Mouse (Mus musculus) heart, adult 2 months (tissue): ENCODE data around the gene Aph1b. TPM values are rescaled to one million over a fixed set of nuclear protein-coding genes. Genes with fewer than 3 reads are reported as not detected.

ENCODE experiments used
- DNase-seq, 2 experiments: peaks; one replicate each; pipeline ENCODE4 v3.0.0; 2021
- H3K27ac ChIP-seq: fragments of 200-600 bp; 2 replicates; pipeline ENCODE4 v1.8.1; 2022
- H3K27me3 ChIP-seq: fragments of 200-500 bp; 2 replicates; pipeline ENCODE4 v1.6.1; 2012; ENCODE audit warnings: mild to moderate bottlenecking, low read length, inconsistent platforms, mixed read lengths; ENCODE audit not compliant: control insufficient read depth, insufficient read depth
- H3K36me3 ChIP-seq: fragments of 200-500 bp; 2 replicates; pipeline ENCODE4 v1.6.1; 2012; ENCODE audit warnings: low read length, inconsistent platforms; ENCODE audit not compliant: control insufficient read depth, insufficient read depth
- H3K4me1 ChIP-seq: fragments of 200-500 bp; 2 replicates; pipeline ENCODE4 v1.6.1; 2011; ENCODE audit warnings: low read length; ENCODE audit not compliant: control insufficient read depth, insufficient read depth
- H3K4me3 ChIP-seq: fragments of 200-600 bp; 2 replicates; pipeline ENCODE4 v1.8.1; 2022
- H3K79me2 ChIP-seq: fragments of 200-500 bp; replicated peaks from 2 replicates; pipeline ENCODE4 v1.6.1; 2012; ENCODE audit warnings: mild to moderate bottlenecking, inconsistent platforms, low read length, moderate library complexity, mixed read lengths; ENCODE audit not compliant: control insufficient read depth, insufficient read depth
- H3K9ac ChIP-seq: fragments of 200-500 bp; 2 replicates; pipeline ENCODE4 v1.6.1; 2012; ENCODE audit warnings: low read depth, mild to moderate bottlenecking, control low read depth, inconsistent platforms, low read length, mixed read lengths
- CTCF ChIP-seq: fragments of 200-600 bp; IDR thresholded peaks from 2 replicates; pipeline ENCODE4 v1.8.1; 2022; ENCODE audit warnings: antibody characterized with exemption, mild to moderate bottlenecking, moderate library complexity
- EP300 ChIP-seq: fragments of 200-500 bp; IDR thresholded peaks from 2 replicates; pipeline ENCODE4 v1.6.1; 2011; ENCODE audit warnings: low read depth, low read length, control low read depth; ENCODE audit not compliant: insufficient read depth
- POLR2A ChIP-seq: fragments of 200-500 bp; IDR thresholded peaks from 2 replicates; pipeline ENCODE4 v1.6.1; 2011; ENCODE audit warnings: mild to moderate bottlenecking, low read depth, low read length, control low read depth; ENCODE audit not compliant: insufficient read depth
- WGBS: fragments of 180-500 bp; shearing (Covaris S2); methylation state at CpG from one replicate; pipeline ENCODE4 v1.1.7; 2018; 5-methylcytosine and 5-hydroxymethylcytosine counted together
- intact Hi-C: fragments of 180-260 bp; cut with DNase I; formaldehyde crosslinking; loops from one replicate; pipeline ENCODE4 v1.15.1; 2025
- polyA plus RNA-seq: library from polyadenylated mRNA; depleted of rRNA; stranded (reverse); fragments of >200 nt; gene quantifications from 2 replicates; pipeline ENCODE4 v1.2.3, GENCODE M21; 2012; rRNA removed
- total RNA-seq, 2 experiments: library from RNA; stranded (reverse); gene quantifications; 2 replicates each; pipeline ENCODE4 v1.2.3; 2021

Gene Aph1b
- total and polyA plus RNA-seq, 3 experiments: 2.3 to 5.2 (median 4.3) TPM

- no peaks in the 10 kb centered on the region for H3K36me3 ChIP-seq
- TF ChIP-seq EP300 (no peak), POLR2A (no peak), CTCF (no peak)
- 72% methylated on average over 7 of the region's 7 CpGs for WGBS
- intact Hi-C loops: no loop called here
- no peak for DNase-seq
- H3K9ac ChIP-seq: no peak overlapping the region
- H3K79me2 ChIP-seq: no peaks in the 10 kb centered on the region
- no peak overlapping the region for H3K4me3 ChIP-seq
- no peaks in the 10 kb centered on the region; the same call in 1 of the 2 replicates for H3K27me3 ChIP-seq
- H3K4me1 ChIP-seq: no peaks in the 10 kb centered on the region
- H3K27ac ChIP-seq: no peak overlapping the region
Measured at GRCm38 (mm10) chr9:66727333-66727732, 68.0 kb downstream of the Aph1b start.

GRCm38 (mm10) chr9:66725591-66725990 is 69.7 kb downstream of the Aph1b start:
- no peak overlapping the region for H3K9ac ChIP-seq
- no peak for DNase-seq
- H3K27me3 ChIP-seq: no peaks in the 10 kb centered on the region
- WGBS: 81% methylated on average over 3 of the region's 3 CpGs
- no peaks in the 10 kb centered on the region for H3K4me1 ChIP-seq
- H3K4me3 ChIP-seq: no peak overlapping the region
- no peaks in the 10 kb centered on the region for H3K36me3 ChIP-seq
- H3K79me2 ChIP-seq: no peaks in the 10 kb centered on the region
- no peak overlapping the region for H3K27ac ChIP-seq
- TF ChIP-seq POLR2A: no peak
- no peak for TF ChIP-seq EP300
- TF ChIP-seq CTCF: no peak
- intact Hi-C loops: no loop called here

Other genes with a start within 250 kb of the Aph1b start
- 10 to 100 TPM; 20.6 to 20.7 TPM for gene Usp3, start 202.3 kb downstream of the Aph1b start, total RNA-seq
- 7.2 and 10.2 TPM in 2 replicates for gene Usp3, start 202.3 kb downstream of the Aph1b start, polyA plus RNA-seq
- gene Car12, start 81.8 kb downstream of the Aph1b start, total RNA-seq: not detected
- gene Car12, start 81.8 kb downstream of the Aph1b start, polyA plus RNA-seq: not detected in 2 replicates
- gene Gm10647, start 1.5 kb upstream of the Aph1b start, total RNA-seq: under 1 TPM; 0.14 to 0.16 TPM
- gene Gm10647, start 1.5 kb upstream of the Aph1b start, polyA plus RNA-seq: 0.10 and 0.26 TPM in 2 replicates
- 1 to 10 TPM; 1.1 to 1.2 TPM for gene Aph1c, start 39.2 kb upstream of the Aph1b start, total RNA-seq
- 0.43 and 2.4 TPM in 2 replicates for gene Aph1c, start 39.2 kb upstream of the Aph1b start, polyA plus RNA-seq
- 1 to 10 TPM; 8.5 to 9.8 TPM for gene Rab8b, start 124.2 kb upstream of the Aph1b start, total RNA-seq
- gene Rab8b, start 124.2 kb upstream of the Aph1b start, polyA plus RNA-seq: 5.5 and 10.0 TPM in 2 replicates
- 100 to 1,000 TPM; 157 to 180 TPM for gene Rps27l, start 150.6 kb upstream of the Aph1b start, total RNA-seq
- 53.5 and 79.3 TPM in 2 replicates for gene Rps27l, start 150.6 kb upstream of the Aph1b start, polyA plus RNA-seq
- gene Lactb, start 180.0 kb upstream of the Aph1b start, total RNA-seq: 10 to 100 TPM; 20.4 to 20.6 TPM
- gene Lactb, start 180.0 kb upstream of the Aph1b start, polyA plus RNA-seq: 6.8 and 10.8 TPM in 2 replicates